17 mouse cellular contexts compared by ENCODE assay signal in the genomic region with DNA sequence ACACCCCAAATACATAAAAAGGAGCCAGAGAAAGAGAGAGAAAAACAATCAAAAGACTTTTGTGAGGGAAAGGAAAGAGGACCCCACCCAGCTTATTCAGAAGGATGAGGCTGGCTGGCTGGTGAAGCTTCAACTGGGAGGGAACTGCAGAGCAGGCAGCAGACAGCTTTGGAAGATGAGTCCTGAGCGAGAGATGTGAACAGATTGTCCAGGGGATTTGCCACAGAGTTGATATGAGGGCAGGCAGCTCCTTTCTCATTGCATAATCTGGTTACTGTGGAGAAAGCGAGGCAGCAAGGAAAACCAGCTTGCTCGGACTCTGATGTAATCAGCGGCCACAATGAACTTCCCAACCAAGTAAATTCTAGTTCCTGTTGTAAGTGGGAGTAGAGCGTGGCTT.
A peak's percentile ranks its signal among the peaks of the same experiment; 100 is the strongest.
DNase-seq lines count a peak whose midpoint lies in the region; ATAC-seq and TF ChIP-seq lines count a peak whose summit lies in the region.
"Had no signal": no experiment of that assay in that cellular context is flagged by ENCODE, and none has a peak within 500 bp of the region (broad histone marks: within the 10 kb centered on the region; RNA-seq: fewer than 3 reads in every experiment).

No protein-coding gene starts in this region.

- no peak overlapping the region for H3K27ac ChIP-seq in layer of hippocampus, adult 2 months
- H3K27ac ChIP-seq: embryonic facial prominence, embryonic 10.5 days; hindbrain, embryonic 13.5 days; intestine, embryonic 15.5 days had no signal

- H3ac ChIP-seq in myocyte (ENCODE audit: control insufficient read depth, insufficient read length) = no peak overlapping the region

- TF ChIP-seq POLR2A in myocyte (IDR thresholded peaks at IDR 0.05; ENCODE audit: insufficient read length, low read depth) = no peak

- peak overlapping the region; percentile 22 for H3K4me2 ChIP-seq in myocyte (ENCODE audit: low read depth)
- H3K4me2 ChIP-seq: hindbrain, embryonic 13.5 days; intestine, embryonic 15.5 days had no signal

- H3K36me3 ChIP-seq in myocyte (ENCODE audit: control insufficient read depth, insufficient read depth) = no peaks in the 10 kb centered on the region
- H3K36me3 ChIP-seq: embryonic facial prominence, embryonic 10.5 days; hindbrain, embryonic 13.5 days; intestine, embryonic 15.5 days had no signal

- H3K4me3 ChIP-seq in layer of hippocampus, adult 2 months = no peak overlapping the region
- H3K4me3 ChIP-seq in myocyte = no peak overlapping the region
- H3K4me3 ChIP-seq: embryonic facial prominence, embryonic 10.5 days; hindbrain, embryonic 13.5 days; intestine, embryonic 15.5 days had no signal

- DNase-seq in layer of hippocampus, adult 9-11 months = peak; percentile 17
- no peak for DNase-seq in layer of hippocampus, adult 2 months (ENCODE audit: low spot score in 2 of 2)
- peak; percentile 4 for DNase-seq in urinary bladder, postnatal 14 days (ENCODE audit: low spot score)
- DNase-seq in urinary bladder, postnatal 25 days (ENCODE audit: low spot score) = no peak
- DNase-seq in yolk sac, embryonic 10.5 days (ENCODE audit: low spot score) = no peak
- DNase-seq: adrenal gland, postnatal 14 days; cerebellum, adult 9-11 months; forebrain, postnatal 0 days; kidney, postnatal 14 days; liver; lung, adult 18-20 months; thymus, postnatal 14 days had no signal

- H3K79me2 ChIP-seq in myocyte (ENCODE audit: control insufficient read depth, insufficient read depth) = no peaks in the 10 kb centered on the region

- no peak for TF ChIP-seq CTCF in layer of hippocampus, adult 2 months (conservative IDR thresholded peaks at IDR 0.05)

- H3K27me3 ChIP-seq in myocyte (ENCODE audit: control insufficient read depth, insufficient read depth, insufficient read length) = no peaks in the 10 kb centered on the region
- H3K27me3 ChIP-seq: hindbrain, embryonic 13.5 days; intestine, embryonic 15.5 days had no signal

- no peak for ATAC-seq in activated CD4-positive, CD25-positive, alpha-beta regulatory T cell, adult 4 months
- ATAC-seq: forebrain, postnatal 0 days; intestine, embryonic 15.5 days had no signal

TF ChIP-seq in myocyte, 11 proteins besides CTCF, POLR2A, EP300 and RAD21:
- TF ChIP-seq CEBPB (IDR thresholded peaks at IDR 0.05; ENCODE audit: insufficient read depth, poor library complexity, severe bottlenecking) (peak; percentile 36; the same call in 1 of the 2 replicates), SRF (IDR thresholded peaks at IDR 0.05; ENCODE audit: control insufficient read depth, insufficient read length, low read depth) (no peak)

Comparison
In these comparisons a context has a peak if more than half of its experiments do, and no peak if none do; other contexts are left out.
1. DNase-seq: peak in layer of hippocampus, adult 9-11 months (single experiment) and urinary bladder, postnatal 14 days (single experiment); none in layer of hippocampus, adult 2 months (0 of 2), urinary bladder, postnatal 25 days (single experiment) and yolk sac, embryonic 10.5 days (single experiment).